Mouse (Mus musculus): ENCODE results near the gene Hoxd11. TPM values are rescaled to one million over a fixed set of nuclear protein-coding genes. Genes with fewer than 3 reads are reported as not detected.
A peak's percentile ranks its signal among the peaks of the same experiment; 100 is the strongest.

The Hoxd11 gene
- total and polyA plus RNA-seq, 2 experiments from 2014 or later: 0.11 TPM; not detected in 1

DNA sequence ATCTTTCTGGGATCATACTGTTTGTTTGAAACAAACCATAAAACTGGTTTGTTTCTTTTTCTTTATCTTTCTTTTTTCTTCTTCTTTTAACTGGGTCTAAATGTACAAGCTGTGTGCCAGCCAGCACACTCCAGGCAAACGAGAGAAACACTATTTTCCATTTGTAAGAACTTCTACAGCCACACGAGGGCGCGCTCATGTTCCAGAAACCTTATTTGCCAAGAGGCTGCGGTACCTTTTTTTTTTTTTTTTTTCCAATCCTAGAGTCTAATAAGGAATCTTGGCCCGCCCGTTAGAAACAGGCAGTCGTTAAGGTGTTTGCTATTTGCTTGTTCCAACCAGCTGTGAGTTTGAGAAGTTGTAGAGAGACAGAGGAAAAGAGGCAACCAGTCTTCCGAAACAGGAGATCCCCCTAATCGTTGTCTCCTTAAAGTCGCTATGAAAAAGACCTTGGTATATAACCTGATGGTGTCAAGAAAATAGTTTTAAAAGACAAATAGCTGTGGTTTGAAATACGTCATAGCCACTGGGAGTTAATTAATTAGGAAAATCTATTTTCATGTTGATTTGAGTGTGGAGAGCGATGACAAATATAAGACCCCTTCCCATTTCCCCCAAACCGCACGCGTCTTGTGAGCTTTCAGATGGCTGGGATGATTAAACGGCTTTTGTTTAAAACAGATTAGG is 7.1 kb downstream of the Hoxd11 start:
- Histone ChIP-seq H3K27ac (ENCODE audit: low read depth) (no peak overlapping the region), H3K9me3 (replicated peaks; ENCODE audit: control insufficient read depth, low read length) (no peaks in the 10 kb centered on the region), H3K36me3 (replicated peaks; ENCODE audit: control insufficient read depth, insufficient read depth, low read length) (no peaks in the 10 kb centered on the region), H3K4me3 (ENCODE audit: low read depth, low read length) (no peak overlapping the region), H3K4me2 (ENCODE audit: low read depth, low read length) (no peak overlapping the region), H3K4me1 (ENCODE audit: control insufficient read depth, insufficient read depth) (peaks cover 9% of the 10 kb centered on the region; the same call in 1 of the 2 replicates), H3K27me3 (ENCODE audit: control insufficient read depth, insufficient read depth, low read length) (peaks cover 99% of the 10 kb centered on the region), H3K9ac (replicated peaks; ENCODE audit: low read depth, low read length) (no peak overlapping the region)
- ATAC-seq (ENCODE audit: insufficient read depth, low read depth) (no peak), DNase-seq (ENCODE audit: low spot score) (peak; percentile 69)
- peak; percentile 56 for TF ChIP-seq CTCF (IDR thresholded peaks at IDR 0.05; ENCODE audit: low read depth)
- no peak for TF ChIP-seq EP300 (IDR thresholded peaks at IDR 0.05; ENCODE audit: low read depth)
- 7% methylated on average over 17 of the region's 17 CpGs for WGBS

DNA sequence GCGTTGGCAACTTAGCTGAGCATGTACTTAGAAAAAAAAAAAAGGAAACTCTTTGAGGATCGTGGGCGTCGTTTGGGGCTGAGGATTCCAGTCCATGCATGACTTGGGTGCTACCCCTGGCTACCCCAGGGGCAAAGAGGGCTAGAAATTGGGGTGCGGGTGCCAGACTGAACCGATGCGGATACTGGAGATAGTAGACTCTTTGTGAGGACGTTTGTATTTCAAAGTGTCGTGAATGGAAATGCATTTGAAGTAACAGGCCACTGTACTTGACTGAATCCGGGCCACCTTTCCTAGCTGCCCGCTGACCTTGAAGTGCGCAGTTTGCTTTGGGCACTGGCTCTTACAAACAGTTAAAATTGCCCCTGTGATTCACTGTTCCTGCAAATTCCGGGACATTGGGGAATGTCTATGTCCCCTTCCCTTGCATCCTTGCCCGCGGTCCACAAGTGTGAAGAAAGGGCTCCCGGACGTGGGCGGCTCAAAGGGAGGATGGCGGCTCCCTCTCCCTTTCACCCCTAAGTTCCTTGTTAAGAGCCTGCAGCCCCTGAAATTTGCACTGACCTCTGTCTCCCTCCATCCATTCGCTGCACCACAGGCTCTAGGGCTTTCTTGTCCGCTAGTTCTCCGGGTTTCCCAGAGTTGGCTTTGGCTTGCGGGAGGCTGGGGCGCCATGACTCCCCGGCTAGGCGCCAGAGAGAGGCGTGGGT is 7.8 kb downstream of the Hoxd11 start:
- no peaks in the 10 kb centered on the region for H3K9me3 ChIP-seq (replicated peaks; ENCODE audit: control insufficient read depth, low read length)
- no peak overlapping the region for H3K4me2 ChIP-seq (ENCODE audit: low read depth, low read length)

DNA sequence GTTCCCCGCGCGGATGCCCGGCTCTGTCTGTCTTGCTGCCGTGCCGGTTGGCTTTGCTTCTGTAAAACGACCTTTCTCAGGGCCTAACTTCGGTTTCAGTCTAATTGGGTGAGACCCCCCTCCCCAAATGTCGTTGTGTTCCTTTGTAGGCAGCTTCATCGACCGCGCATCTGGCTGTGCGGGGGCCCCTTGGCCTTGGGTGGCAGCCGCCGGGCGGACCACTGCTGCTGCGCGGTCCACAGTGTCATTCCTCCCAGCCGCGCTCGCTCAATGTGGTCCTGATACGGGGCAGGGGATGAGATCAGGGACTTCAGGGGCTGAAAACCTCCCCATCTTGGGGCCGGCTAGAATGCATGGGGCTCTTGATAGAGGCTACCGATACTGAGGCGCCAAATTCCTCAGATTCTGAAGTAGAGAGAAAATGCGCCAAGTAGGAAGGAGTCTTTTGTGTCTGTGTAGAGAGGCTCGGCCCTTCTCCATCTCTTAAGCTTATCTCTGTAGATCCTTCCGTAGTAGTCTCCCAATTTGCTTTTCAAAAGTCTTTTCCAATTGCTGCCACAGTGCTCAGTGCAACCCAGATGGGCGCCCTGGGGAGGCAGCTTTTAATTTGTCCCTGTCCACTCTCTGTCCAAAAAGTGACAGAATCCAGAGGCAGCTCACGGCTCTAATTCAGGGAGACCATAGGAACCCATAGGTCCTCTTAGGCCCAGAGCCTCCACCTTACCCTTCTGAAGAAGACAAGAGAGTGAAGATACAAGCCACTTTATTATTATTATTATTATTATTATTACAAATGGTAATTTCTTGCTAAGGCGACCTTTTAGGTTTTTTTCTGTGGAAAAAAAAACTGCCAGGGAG is 8.6 kb downstream of the Hoxd11 start:
- H3K9ac ChIP-seq (replicated peaks; ENCODE audit: low read depth, low read length): no peak overlapping the region
- 2% methylated on average over 31 of the region's 31 CpGs for WGBS
- H3K4me1 ChIP-seq (ENCODE audit: control insufficient read depth, insufficient read depth): no peaks in the 10 kb centered on the region
- no peaks in the 10 kb centered on the region for H3K36me3 ChIP-seq (replicated peaks; ENCODE audit: control insufficient read depth, insufficient read depth, low read length)
- peaks cover 99% of the 10 kb centered on the region for H3K27me3 ChIP-seq (ENCODE audit: control insufficient read depth, insufficient read depth, low read length)
- ATAC-seq (ENCODE audit: insufficient read depth, low read depth): no peak
- no peak for TF ChIP-seq CTCF (IDR thresholded peaks at IDR 0.05; ENCODE audit: low read depth)
- TF ChIP-seq EP300 (IDR thresholded peaks at IDR 0.05; ENCODE audit: low read depth): no peak
- H3K4me3 ChIP-seq (ENCODE audit: low read depth, low read length): 0 out of 2 replicates have a peak overlapping the region, but pooled peaks have one; percentile 3
- H3K27ac ChIP-seq (ENCODE audit: low read depth): no peak overlapping the region
- no peak for DNase-seq (ENCODE audit: low spot score)
- H3K9me3 ChIP-seq (replicated peaks; ENCODE audit: control insufficient read depth, low read length): no peaks in the 10 kb centered on the region
- H3K4me2 ChIP-seq (ENCODE audit: low read depth, low read length): no peak overlapping the region

More for the DNA sequence above, 7.8 kb downstream of the Hoxd11 start:
- Histone ChIP-seq H3K27ac (ENCODE audit: low read depth) (no peak overlapping the region), H3K36me3 (replicated peaks; ENCODE audit: control insufficient read depth, insufficient read depth, low read length) (no peaks in the 10 kb centered on the region), H3K4me1 (ENCODE audit: control insufficient read depth, insufficient read depth) (peaks cover 4% of the 10 kb centered on the region; the same call in 1 of the 2 replicates), H3K4me3 (ENCODE audit: low read depth, low read length) (0 out of 2 replicates have a peak overlapping the region, but pooled peaks have one; percentile 3), H3K9ac (replicated peaks; ENCODE audit: low read depth, low read length) (no peak overlapping the region), H3K27me3 (ENCODE audit: control insufficient read depth, insufficient read depth, low read length) (peaks cover 99% of the 10 kb centered on the region)
- WGBS: 2% methylated on average over 27 of the region's 27 CpGs
- no peak for TF ChIP-seq EP300 (IDR thresholded peaks at IDR 0.05; ENCODE audit: low read depth)
- DNase-seq (ENCODE audit: low spot score) (no peak), ATAC-seq (ENCODE audit: insufficient read depth, low read depth) (no peak)

DNA sequence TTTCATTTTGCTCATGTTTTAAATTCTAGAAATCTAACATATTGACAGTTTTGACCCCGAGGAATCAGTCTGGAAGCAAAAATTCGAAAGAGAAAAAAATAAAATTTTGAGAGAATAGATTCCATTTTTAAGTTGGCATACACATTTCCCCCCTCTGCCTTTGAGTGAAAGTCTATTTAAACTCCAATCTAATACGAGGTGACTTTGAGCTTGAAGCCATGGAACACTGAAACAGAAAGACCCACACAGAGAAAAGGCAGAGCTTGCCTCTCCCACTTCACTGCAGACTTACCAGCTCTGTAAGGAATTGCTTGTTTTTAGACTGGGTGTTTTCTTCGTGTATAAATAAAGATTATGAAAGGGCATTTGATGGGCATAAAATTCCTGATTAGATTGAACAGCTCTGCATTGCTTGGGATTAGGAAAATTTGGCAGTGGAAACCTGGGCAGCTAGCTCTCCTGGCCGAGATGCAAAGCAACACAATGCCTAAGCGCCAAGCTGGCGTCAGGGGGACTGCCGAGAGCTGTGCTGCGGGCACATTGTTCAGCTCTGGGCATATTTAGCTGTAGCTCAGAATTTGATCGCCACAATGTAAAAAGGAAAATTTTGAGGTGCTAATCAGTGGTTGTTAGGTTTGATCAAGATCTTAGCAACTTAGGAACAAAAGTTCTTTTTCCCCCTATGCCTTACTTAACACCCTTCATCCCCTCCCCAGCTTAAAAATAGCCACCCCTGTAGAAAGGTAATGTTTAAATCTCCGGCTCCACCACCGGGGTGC is 9.6 kb downstream of the Hoxd11 start:
- Histone ChIP-seq H3K4me3 (ENCODE audit: low read depth, low read length) (no peak overlapping the region), H3K9me3 (replicated peaks; ENCODE audit: control insufficient read depth, low read length) (no peaks in the 10 kb centered on the region), H3K27ac (ENCODE audit: low read depth) (no peak overlapping the region), H3K4me1 (ENCODE audit: control insufficient read depth, insufficient read depth) (no peaks in the 10 kb centered on the region), H3K27me3 (ENCODE audit: control insufficient read depth, insufficient read depth, low read length) (peaks cover 99% of the 10 kb centered on the region), H3K4me2 (ENCODE audit: low read depth, low read length) (no peak overlapping the region), H3K9ac (replicated peaks; ENCODE audit: low read depth, low read length) (no peak overlapping the region), H3K36me3 (replicated peaks; ENCODE audit: control insufficient read depth, insufficient read depth, low read length) (no peaks in the 10 kb centered on the region)
- DNase-seq (ENCODE audit: low spot score) (no peak), ATAC-seq (ENCODE audit: insufficient read depth, low read depth) (no peak)
- no peak for TF ChIP-seq EP300 (IDR thresholded peaks at IDR 0.05; ENCODE audit: low read depth)
- TF ChIP-seq CTCF (IDR thresholded peaks at IDR 0.05; ENCODE audit: low read depth): no peak
- 8% methylated on average over 12 of the region's 12 CpGs for WGBS
